Mouse (Mus musculus) kidney, adult 18-20 months (tissue): ENCODE results near the gene Armc7.
"Not testable (repeated sequence)": the region's sequence is repeated elsewhere in the genome, so short reads cannot be mapped to it uniquely, and the experiment has no call there.

ENCODE experiments used
- DNase-seq: peaks from one replicate; pipeline ENCODE4 v3.0.0; 2021

The Armc7 gene

GRCm38 (mm10) chr11:115455619-115456018 is 19.8 kb upstream of the Armc7 start:
- DNase-seq: no peak

- no peak for DNase-seq
Observed at GRCm38 (mm10) chr11:115456182-115456581, 19.3 kb upstream of the Armc7 start.

GRCm38 (mm10) chr11:115457405-115457804 is 18.1 kb upstream of the Armc7 start:
- peak; percentile 13 for DNase-seq

GRCm38 (mm10) chr11:115460976-115461375 is 14.5 kb upstream of the Armc7 start:
- no peak for DNase-seq

- no peak for DNase-seq
Observed at GRCm38 (mm10) chr11:115461846-115462242, 13.6 kb upstream of the Armc7 start.

GRCm38 (mm10) chr11:115462243-115462891 is 13.1 kb upstream of the Armc7 start, which contains the start of gene Slc16a5:
TSS of gene Slc16a5 (plus strand) at chr11:115462474.
- DNase-seq: peak; percentile 61

GRCm38 (mm10) chr11:115463397-115463796 is 12.1 kb upstream of the Armc7 start:
- DNase-seq: peak; percentile 47

GRCm38 (mm10) chr11:115464851-115465250 is 10.6 kb upstream of the Armc7 start:
- no peak for DNase-seq

- no peak for DNase-seq
Observed at GRCm38 (mm10) chr11:115467217-115467618, 8.2 kb upstream of the Armc7 start.

- no peak for DNase-seq
Observed at GRCm38 (mm10) chr11:115472183-115472582, 3.3 kb upstream of the Armc7 start.

GRCm38 (mm10) chr11:115473626-115474275 is 1.7 kb upstream of the Armc7 start:
- peak; percentile 98 for DNase-seq

- DNase-seq: no peak
Observed at GRCm38 (mm10) chr11:115475758-115476237, 331 bp downstream of the Armc7 start.

GRCm38 (mm10) chr11:115476630-115477029 is 1.2 kb downstream of the Armc7 start:
- not testable (repeated sequence) for DNase-seq

- not testable (repeated sequence) for DNase-seq
Observed at GRCm38 (mm10) chr11:115477388-115477787, 1.9 kb downstream of the Armc7 start.

GRCm38 (mm10) chr11:115478296-115478938 is 3.0 kb downstream of the Armc7 start:
- DNase-seq: no peak

GRCm38 (mm10) chr11:115481553-115482259 is 6.2 kb downstream of the Armc7 start:
- no peak for DNase-seq

GRCm38 (mm10) chr11:115483278-115483677 is 7.8 kb downstream of the Armc7 start:
- DNase-seq: no peak

- peak; percentile 81 for DNase-seq
Observed at GRCm38 (mm10) chr11:115483726-115484125, 8.3 kb downstream of the Armc7 start.

GRCm38 (mm10) chr11:115485155-115485554 is 9.7 kb downstream of the Armc7 start:
- no peak for DNase-seq

GRCm38 (mm10) chr11:115488551-115489104 is 13.2 kb downstream of the Armc7 start:
- DNase-seq: no peak

- DNase-seq: no peak
Observed at GRCm38 (mm10) chr11:115490441-115491355, 15.2 kb downstream of the Armc7 start.
